Mouse (Mus musculus) limb, embryonic 10.5 days (tissue): Measurements from ENCODE around the gene Irf6. TPM values are rescaled to one million over a fixed set of nuclear protein-coding genes. Genes with fewer than 3 reads are reported as not detected.

ENCODE experiments used
- DNase-seq: peaks from one replicate; pipeline ENCODE4 v3.0.0-alpha.2; 2017; ENCODE audit warnings: low spot score
- H3K27ac ChIP-seq: fragments of 300-500 bp; sonication (generic); 2 replicates; pipeline ENCODE4 v1.5.1; 2016; ENCODE audit warnings: mild to moderate bottlenecking
- H3K27me3 ChIP-seq: fragments of 300-500 bp; sonication (generic); 2 replicates; pipeline ENCODE4 v1.6.1; 2016; ENCODE audit warnings: low read depth, mild to moderate bottlenecking; ENCODE audit not compliant: poor library complexity, severe bottlenecking
- H3K36me3 ChIP-seq: fragments of 300-500 bp; sonication (generic); 2 replicates; pipeline ENCODE4 v1.6.1; 2016; ENCODE audit warnings: mild to moderate bottlenecking, moderate library complexity
- H3K4me1 ChIP-seq: fragments of 300-500 bp; sonication (generic); 2 replicates; pipeline ENCODE4 v1.6.1; 2016
- H3K4me3 ChIP-seq: fragments of 300-500 bp; sonication (generic); 2 replicates; pipeline ENCODE4 v1.5.1; 2016; ENCODE audit warnings: mild to moderate bottlenecking, moderate library complexity
- H3K9me3 ChIP-seq: fragments of 300-500 bp; sonication (generic); replicated peaks from 2 replicates; pipeline ENCODE4 v1.6.1; 2016; ENCODE audit warnings: mild to moderate bottlenecking
- WGBS: fragments of 180-500 bp; shearing (Covaris S2); methylation state at CpG from one replicate; pipeline ENCODE4 v1.1.7; 2016; 5-methylcytosine and 5-hydroxymethylcytosine counted together
- polyA plus RNA-seq: library from polyadenylated mRNA; unstranded; fragments of >200 nt; fragmentation: Nextera tagmentation; extraction: Ambion mirVana; gene quantifications from 2 replicates; pipeline ENCODE4 v1.2.1, GENCODE M21; 2016

Irf6 gene
- polyA plus RNA-seq, 1 experiment from 2014 or later: 8.9 TPM

GRCm38 (mm10) chr1:193191675-193192283, 38.9 kb downstream of the Irf6 start:
- H3K4me3 ChIP-seq: no peak overlapping the region
- no peak overlapping the region for H3K27ac ChIP-seq
- H3K9me3 ChIP-seq: no peaks in the 10 kb centered on the region
- DNase-seq: no peak
- H3K4me1 ChIP-seq: peaks cover 23% of the 10 kb centered on the region
- WGBS: 88% methylated on average over 7 of the region's 7 CpGs
- no peaks in the 10 kb centered on the region for H3K36me3 ChIP-seq
- H3K27me3 ChIP-seq: no peaks in the 10 kb centered on the region

GRCm38 (mm10) chr1:193194416-193195140, 41.7 kb downstream of the Irf6 start:
- H3K4me1 ChIP-seq: peaks cover 10% of the 10 kb centered on the region
- no peak for DNase-seq
- H3K27me3 ChIP-seq: no peaks in the 10 kb centered on the region
- no peaks in the 10 kb centered on the region for H3K36me3 ChIP-seq
- H3K4me3 ChIP-seq: no peak overlapping the region
- no peak overlapping the region for H3K27ac ChIP-seq
- no peaks in the 10 kb centered on the region for H3K9me3 ChIP-seq
- 82% methylated on average over 3 of the region's 3 CpGs for WGBS

- Histone ChIP-seq H3K4me1 (peaks cover 2% of the 10 kb centered on the region), H3K27me3 (no peaks in the 10 kb centered on the region), H3K36me3 (no peaks in the 10 kb centered on the region), H3K27ac (no peak overlapping the region), H3K9me3 (no peaks in the 10 kb centered on the region), H3K4me3 (no peak overlapping the region)
- WGBS: 71% methylated on average over 3 of the region's 3 CpGs
- DNase-seq: no peak
Observed at GRCm38 (mm10) chr1:193195169-193195810, 42.4 kb downstream of the Irf6 start.

GRCm38 (mm10) chr1:193197494-193198205, 44.7 kb downstream of the Irf6 start:
- H3K4me1 ChIP-seq: 0 out of 2 replicates have a peak, but pooled peaks cover 6% of the 10 kb centered on the region
- H3K27me3 ChIP-seq: no peaks in the 10 kb centered on the region
- H3K27ac ChIP-seq: no peak overlapping the region
- no peak for DNase-seq
- H3K9me3 ChIP-seq: no peaks in the 10 kb centered on the region
- WGBS: 88% methylated on average over 18 of the region's 18 CpGs
- H3K36me3 ChIP-seq: no peaks in the 10 kb centered on the region
- H3K4me3 ChIP-seq: no peak overlapping the region

GRCm38 (mm10) chr1:193198312-193198711, 45.4 kb downstream of the Irf6 start:
- 92% methylated on average over 2 of the region's 2 CpGs for WGBS
- Histone ChIP-seq H3K27ac (no peak overlapping the region), H3K9me3 (no peaks in the 10 kb centered on the region), H3K36me3 (no peaks in the 10 kb centered on the region), H3K27me3 (no peaks in the 10 kb centered on the region), H3K4me3 (no peak overlapping the region), H3K4me1 (0 out of 2 replicates have a peak, but pooled peaks cover 6% of the 10 kb centered on the region)
- no peak for DNase-seq

- DNase-seq: no peak
- H3K4me1 ChIP-seq: 0 out of 2 replicates have a peak, but pooled peaks cover 6% of the 10 kb centered on the region
- no peaks in the 10 kb centered on the region for H3K9me3 ChIP-seq
- H3K27me3 ChIP-seq: no peaks in the 10 kb centered on the region
- no peak overlapping the region for H3K27ac ChIP-seq
- no peaks in the 10 kb centered on the region for H3K36me3 ChIP-seq
- WGBS: 88% methylated on average over 8 of the region's 8 CpGs
- H3K4me3 ChIP-seq: no peak overlapping the region
Observed at GRCm38 (mm10) chr1:193200640-193201382, 47.9 kb downstream of the Irf6 start.

- Histone ChIP-seq H3K4me3 (no peak within 1 kb of the TSS), H3K27ac (no peak within 1 kb of the TSS), H3K4me1 (0 out of 2 replicates have a peak, but pooled peaks cover 6% of the 10 kb centered on the region), H3K36me3 (no peaks in the 10 kb centered on the region), H3K27me3 (no peaks in the 10 kb centered on the region), H3K9me3 (no peaks in the 10 kb centered on the region)
- WGBS: 67% methylated on average over 5 of the region's 5 CpGs
- no peak for DNase-seq
Observed at GRCm38 (mm10) chr1:193201383-193201778, 48.5 kb downstream of the Irf6 start, which contains the start of gene Traf3ip3. TSS of gene Traf3ip3 (minus strand) at chr1:193201703.

- no peak overlapping the region for H3K27ac ChIP-seq
- no peaks in the 10 kb centered on the region for H3K36me3 ChIP-seq
- no peak for DNase-seq
- 0 out of 2 replicates have a peak, but pooled peaks cover 6% of the 10 kb centered on the region for H3K4me1 ChIP-seq
- 50% methylated on average over 2 of the region's 2 CpGs for WGBS
- no peak overlapping the region for H3K4me3 ChIP-seq
- H3K27me3 ChIP-seq: no peaks in the 10 kb centered on the region
- H3K9me3 ChIP-seq: no peaks in the 10 kb centered on the region
Observed at GRCm38 (mm10) chr1:193203821-193204220, 50.9 kb downstream of the Irf6 start.

- DNase-seq: no peak
- no peak overlapping the region for H3K4me3 ChIP-seq
- no peaks in the 10 kb centered on the region for H3K9me3 ChIP-seq
- H3K36me3 ChIP-seq: no peaks in the 10 kb centered on the region
- 0 out of 2 replicates have a peak, but pooled peaks cover 6% of the 10 kb centered on the region for H3K4me1 ChIP-seq
- H3K27me3 ChIP-seq: no peaks in the 10 kb centered on the region
- 94% methylated on average over 2 of the region's 2 CpGs for WGBS
- H3K27ac ChIP-seq: no peak overlapping the region
Observed at GRCm38 (mm10) chr1:193205431-193205830, 52.5 kb downstream of the Irf6 start.

GRCm38 (mm10) chr1:193207503-193207902, 54.6 kb downstream of the Irf6 start, which contains the start of gene Lamb3:
TSS of gene Lamb3 (plus strand) at chr1:193207699.
- Histone ChIP-seq H3K27me3 (no peaks in the 10 kb centered on the region), H3K36me3 (no peaks in the 10 kb centered on the region), H3K9me3 (no peaks in the 10 kb centered on the region), H3K27ac (no peak within 1 kb of the TSS), H3K4me1 (no peaks in the 10 kb centered on the region), H3K4me3 (no peak within 1 kb of the TSS)
- DNase-seq: no peak
- WGBS: 91% methylated on average over 3 of the region's 3 CpGs

- Histone ChIP-seq H3K9me3 (no peaks in the 10 kb centered on the region), H3K4me1 (no peaks in the 10 kb centered on the region), H3K36me3 (no peaks in the 10 kb centered on the region), H3K4me3 (no peak overlapping the region), H3K27me3 (no peaks in the 10 kb centered on the region), H3K27ac (no peak overlapping the region)
- 45% methylated on average over 2 of the region's 2 CpGs for WGBS
- peak; percentile 55 for DNase-seq
Observed at GRCm38 (mm10) chr1:193208178-193208577, 55.3 kb downstream of the Irf6 start.

GRCm38 (mm10) chr1:193211371-193211770, 58.5 kb downstream of the Irf6 start:
- H3K27me3 ChIP-seq: no peaks in the 10 kb centered on the region
- H3K4me3 ChIP-seq: no peak overlapping the region
- 74% methylated on average over 5 of the region's 5 CpGs for WGBS
- H3K36me3 ChIP-seq: no peaks in the 10 kb centered on the region
- H3K4me1 ChIP-seq: no peaks in the 10 kb centered on the region
- no peak for DNase-seq
- no peak overlapping the region for H3K27ac ChIP-seq
- H3K9me3 ChIP-seq: no peaks in the 10 kb centered on the region
